Mouse (Mus musculus) retina, embryonic 14.5 days (tissue): Measurements from ENCODE around the gene Gm8693.
"Not testable (repeated sequence)": the region's sequence is repeated elsewhere in the genome, so short reads cannot be mapped to it uniquely, and the experiment has no call there.

Experiments used
- DNase-seq: peaks from one replicate; pipeline ENCODE4 v3.0.0-alpha.2; 2015; ENCODE audit warnings: low spot score

Gene Gm8693

DNA sequence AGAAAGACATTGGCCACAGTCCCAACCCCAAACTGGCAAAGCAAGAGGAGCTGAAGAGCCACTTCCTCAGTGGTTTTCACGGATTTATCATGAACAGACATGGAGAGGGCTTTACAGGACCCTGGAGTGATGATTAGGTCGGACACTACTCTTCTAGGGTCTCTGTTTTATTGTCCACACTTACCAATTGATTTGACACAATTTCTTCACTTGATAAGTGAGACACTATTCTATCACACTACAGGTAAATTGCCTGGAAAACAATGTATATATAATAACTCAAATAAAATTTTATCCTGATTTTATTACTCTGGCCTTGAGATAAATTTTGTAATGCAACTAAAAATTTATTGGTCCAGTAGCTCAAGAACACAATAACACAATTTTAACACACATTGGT is at the start of gene Gm8693:
Gene Gm8693 (minus strand): TSS at position 101 of the 400 bp plus-strand sequence.
- DNase-seq: not testable (repeated sequence)

DNA sequence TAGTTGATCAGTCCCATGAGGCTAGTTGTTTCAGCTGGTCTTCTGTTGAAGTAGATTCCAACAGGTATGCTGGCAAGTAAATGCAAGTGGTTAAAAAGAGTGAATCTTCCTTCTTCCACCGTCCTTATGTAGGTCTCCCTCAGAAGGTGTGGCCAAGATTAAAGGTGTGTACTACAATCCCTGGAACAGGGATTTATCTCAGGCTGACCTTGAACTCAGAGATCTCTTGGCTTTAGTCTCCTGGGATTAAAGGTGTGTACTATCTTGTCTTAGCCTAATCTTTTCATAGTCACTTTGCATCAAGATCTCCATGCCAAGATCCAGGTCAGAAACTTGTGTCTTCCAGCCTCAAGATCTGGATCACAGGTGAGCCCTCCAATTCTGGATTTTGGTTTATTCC is 27.5 kb upstream of the Gm8693 start, which contains the start of gene Gm4567:
Gene Gm4567 (minus strand): TSS at position 101 of the 400 bp plus-strand sequence.
- not testable (repeated sequence) for DNase-seq

DNA sequence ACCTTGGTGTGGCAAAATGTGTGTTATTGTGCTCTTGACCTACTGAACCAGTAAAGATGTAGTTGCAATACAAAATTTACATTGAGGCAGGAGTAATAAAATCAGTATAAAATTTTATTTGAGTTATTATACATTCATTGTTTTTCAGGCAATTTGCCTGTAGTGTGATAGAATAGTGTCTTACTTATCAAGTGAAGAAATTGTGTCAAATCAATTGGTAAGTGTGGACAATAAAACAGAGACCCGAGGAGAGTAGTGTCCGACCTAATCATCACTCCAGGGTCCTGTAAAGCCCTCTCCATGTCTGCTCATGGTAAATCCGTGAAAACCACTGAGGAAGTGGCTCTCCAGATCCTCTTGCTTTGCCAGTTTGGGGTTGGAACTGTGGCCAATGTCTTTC is 34.4 kb downstream of the Gm8693 start, which contains the start of gene Vmn1r155:
Gene Vmn1r155 (plus strand): TSS at position 301 of the 400 bp plus-strand sequence.
- not testable (repeated sequence) for DNase-seq
